Mouse (Mus musculus): ENCODE data around the gene Rpl39. TPM values are rescaled to one million over a fixed set of nuclear protein-coding genes. Genes with fewer than 3 reads are reported as not detected.

The Rpl39 gene
- total RNA-seq, 2 experiments from 2014 or later: 697 to 727 TPM

GRCm38 (mm10) chrX:37074262-37074892 lies 10.8 kb downstream of the Rpl39 start:
- DNase-seq (ENCODE audit: low spot score in 2 of 2): peak in 1 of 2 experiments; percentile 26

- no peak for DNase-seq (ENCODE audit: low spot score in 2 of 2)
These were observed 16.4 kb downstream of the Rpl39 start for GRCm38 (mm10) chrX:37068766-37069165.

- DNase-seq (ENCODE audit: low spot score in 2 of 2): no peak
These were observed 17.9 kb downstream of the Rpl39 start for GRCm38 (mm10) chrX:37067299-37067698.

GRCm38 (mm10) chrX:37063902-37064301 lies 21.3 kb downstream of the Rpl39 start:
- no peak for DNase-seq (ENCODE audit: low spot score in 2 of 2)

GRCm38 (mm10) chrX:37048890-37049823 lies 36.0 kb downstream of the Rpl39 start:
- peak in 1 of 2 experiments; percentile 7 for DNase-seq (ENCODE audit: low spot score in 2 of 2)

- DNase-seq (ENCODE audit: low spot score in 2 of 2): no peak
These were observed 36.9 kb downstream of the Rpl39 start, which contains the start of gene Sowahd for GRCm38 (mm10) chrX:37048066-37048889. Gene Sowahd, plus strand, starts transcription at chrX:37048845.

- peak in 1 of 2 experiments; percentile 27 for DNase-seq (ENCODE audit: low spot score in 2 of 2)
These were observed 42.5 kb downstream of the Rpl39 start for GRCm38 (mm10) chrX:37042726-37043125.

Other genes starting within 250 kb of the Rpl39 start
- gene Ube2a, start 211.5 kb downstream of the Rpl39 start, total RNA-seq (2021): 10 to 100 TPM; 40.0 to 50.1 TPM
- gene C330007P06Rik, start 211.3 kb downstream of the Rpl39 start, total RNA-seq (2021): 10 to 100 TPM; 16.1 to 16.8 TPM
- gene Nkrf, start 182.5 kb downstream of the Rpl39 start, total RNA-seq (2021): 1 to 10 TPM; 3.5 to 4.1 TPM
- 10 to 100 TPM; 24.9 to 26.2 TPM for gene Sept6, start 93.6 kb downstream of the Rpl39 start, total RNA-seq (2021)
- gene Sowahd, start 36.6 kb downstream of the Rpl39 start, total RNA-seq (2021): under 1 TPM in 1 of 2 experiments, not detected in 1; 0.34 TPM
- 10 to 100 TPM; 10.9 to 14.7 TPM for gene Upf3b, start 24.9 kb upstream of the Rpl39 start, total RNA-seq (2021)
- gene Nkap, start 41.4 kb upstream of the Rpl39 start, total RNA-seq (2021): 10 to 100 TPM; 11.2 to 12.5 TPM
- gene Akap14, start 83.4 kb upstream of the Rpl39 start, total RNA-seq (2021): not detected
- gene Ndufa1, start 105.8 kb upstream of the Rpl39 start, total RNA-seq (2021): 100 to 1,000 TPM; 270 to 275 TPM
- gene Rnf113a1, start 105.8 kb upstream of the Rpl39 start, total RNA-seq (2021): 1 to 10 TPM; 2.5 to 3.6 TPM
- not detected for gene Gm9, start 125.6 kb upstream of the Rpl39 start, total RNA-seq (2021)
- not detected for gene Rhox1, start 136.9 kb upstream of the Rpl39 start, total RNA-seq (2021)
- gene Rhox2a, start 159.6 kb upstream of the Rpl39 start, total RNA-seq (2021): not detected
- gene Rhox3a, start 164.5 kb upstream of the Rpl39 start, total RNA-seq (2021): not detected
- gene Rhox4a, start 179.9 kb upstream of the Rpl39 start, total RNA-seq (2021): not detected

Data from gastrocnemius, postnatal 4 days (tissue).